Mouse (Mus musculus) thymus, postnatal 25 days (tissue): ENCODE results near the gene Gm42878.

ENCODE experiments used
- DNase-seq: peaks from one replicate; pipeline ENCODE4 v3.0.0; 2022

The Gm42878 gene

DNA sequence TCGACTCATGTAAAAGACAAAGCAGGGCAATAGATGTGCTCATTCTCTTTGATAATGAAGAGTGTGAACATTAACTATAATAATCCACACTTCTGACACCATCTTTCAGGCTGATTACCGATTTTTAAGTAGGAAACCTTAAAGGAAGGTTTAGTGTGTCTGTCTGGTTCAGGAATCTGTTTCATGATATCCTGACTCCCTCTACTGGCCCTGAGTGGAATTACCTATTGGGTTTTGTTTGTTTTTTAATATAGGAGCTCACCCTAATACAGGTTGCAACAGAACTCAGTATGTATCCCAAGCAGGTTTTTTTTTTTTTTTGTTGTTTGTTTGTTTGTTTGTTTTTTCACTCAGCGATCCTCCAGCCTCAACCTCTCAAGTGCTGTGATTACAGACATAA, 67.6 kb downstream of the Gm42878 start:
- peak; percentile 18 for DNase-seq

DNA sequence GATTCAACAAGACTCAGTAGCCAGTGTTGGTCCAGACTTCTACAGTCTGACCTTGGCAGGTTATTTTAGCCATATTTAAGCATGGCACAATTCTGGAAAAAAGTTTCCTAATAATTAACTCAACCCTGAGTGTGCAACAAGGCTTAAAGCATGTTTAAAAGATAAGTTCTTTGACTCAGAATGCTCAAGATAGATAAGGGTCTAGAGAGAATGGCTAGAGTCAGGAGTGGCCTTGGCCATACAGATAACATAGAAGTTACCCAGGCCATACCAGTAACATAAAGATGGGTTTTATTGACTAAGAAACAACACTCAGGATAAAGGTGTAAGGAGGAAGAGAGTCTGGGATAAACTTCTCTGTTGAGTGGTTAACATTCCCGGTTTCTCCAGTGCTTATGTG, 69.2 kb downstream of the Gm42878 start:
- DNase-seq: no peak

DNA sequence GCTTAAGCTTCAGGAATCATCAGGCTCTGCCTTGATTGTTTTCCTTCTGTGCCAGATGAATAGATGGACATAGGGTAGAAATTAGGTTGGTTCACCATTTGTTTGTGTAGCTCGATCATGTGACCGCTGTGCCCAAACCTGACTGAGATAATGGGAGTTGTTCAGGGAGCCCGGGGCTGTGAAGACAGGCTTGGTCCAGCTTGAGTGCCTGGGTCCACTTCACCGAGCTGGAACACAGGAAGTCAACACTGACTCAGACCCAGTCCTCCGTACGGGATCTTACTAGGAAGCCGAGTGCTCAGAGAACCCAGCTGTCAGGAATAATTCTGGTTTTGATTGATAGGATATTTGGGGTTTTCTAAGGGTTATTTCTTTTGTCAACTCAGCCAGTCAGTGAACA, 70.7 kb downstream of the Gm42878 start:
- no peak for DNase-seq

GRCm38 (mm10) chr5:121472411-121472810, 72.9 kb downstream of the Gm42878 start:
- no peak for DNase-seq

DNA sequence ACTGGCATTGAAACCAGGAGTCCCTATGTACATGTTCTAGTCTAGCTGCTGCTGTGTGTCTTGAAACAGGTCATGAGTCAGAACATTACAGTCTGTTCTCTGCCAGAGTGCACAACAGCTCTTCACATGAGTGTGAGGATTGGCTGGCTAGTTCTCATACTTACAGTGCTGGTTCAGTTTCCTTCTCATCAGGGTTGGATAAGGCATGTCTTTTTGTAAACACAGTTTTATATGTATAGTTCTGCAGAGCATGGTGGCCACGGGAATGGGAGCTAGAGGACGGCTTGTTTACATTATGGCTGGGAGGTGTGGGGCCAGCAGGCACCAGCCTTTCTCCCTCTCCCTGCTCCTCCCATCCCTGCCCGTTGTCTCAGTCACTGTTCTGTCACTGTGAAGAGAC, 75.7 kb downstream of the Gm42878 start:
- no peak for DNase-seq
